Mouse (Mus musculus) embryonic facial prominence, embryonic 12.5 days (tissue): ENCODE data around the gene Gapdh. TPM values are rescaled to one million over a fixed set of nuclear protein-coding genes. Genes with fewer than 3 reads are reported as not detected.
A peak's percentile ranks its signal among the peaks of the same experiment; 100 is the strongest.

Source experiments
- ATAC-seq: fragments of 200-750 bp; cut with Nextera tagmentation; 2 replicates; pipeline ENCODE4 v1.8.0; 2017; ENCODE audit not compliant: insufficient number of reproducible peaks, insufficient read depth, low FRiP score, low TSS enrichment
- H3K27ac ChIP-seq: fragments of 300-500 bp; sonication (generic); 2 replicates; pipeline ENCODE4 v1.5.1; 2016; ENCODE audit warnings: mild to moderate bottlenecking
- H3K27me3 ChIP-seq: fragments of 300-500 bp; sonication (generic); 2 replicates; pipeline ENCODE4 v1.6.1; 2016; ENCODE audit warnings: mild to moderate bottlenecking, moderate library complexity
- H3K36me3 ChIP-seq: fragments of 300-500 bp; sonication (generic); 2 replicates; pipeline ENCODE4 v1.6.1; 2016; ENCODE audit warnings: mild to moderate bottlenecking
- H3K4me1 ChIP-seq: fragments of 300-500 bp; sonication (generic); 2 replicates; pipeline ENCODE4 v1.6.1; 2016
- H3K4me2 ChIP-seq: fragments of 300-500 bp; sonication (generic); replicated peaks from 2 replicates; pipeline ENCODE4 v1.6.1; 2016; ENCODE audit warnings: mild to moderate bottlenecking, moderate library complexity
- H3K4me3 ChIP-seq: fragments of 300-500 bp; sonication (generic); 2 replicates; pipeline ENCODE4 v1.5.1; 2016; ENCODE audit warnings: mild to moderate bottlenecking
- H3K9ac ChIP-seq: fragments of 300-500 bp; sonication (generic); 2 replicates; pipeline ENCODE4 v1.6.1; 2016; ENCODE audit warnings: mild to moderate bottlenecking, moderate library complexity
- H3K9me3 ChIP-seq: fragments of 300-500 bp; sonication (generic); 2 replicates; pipeline ENCODE4 v1.6.1; 2016; ENCODE audit warnings: mild to moderate bottlenecking, moderate library complexity
- WGBS: fragments of 180-500 bp; shearing (Covaris S2); methylation state at CpG from one replicate; pipeline ENCODE4 v1.1.7; 2016; 5-methylcytosine and 5-hydroxymethylcytosine counted together
- polyA plus RNA-seq: library from polyadenylated mRNA; unstranded; fragments of >200 nt; fragmentation: Nextera tagmentation; extraction: Ambion mirVana; gene quantifications from 2 replicates; pipeline ENCODE4 v1.2.1, GENCODE M21; 2016

Gapdh gene
- 1,846 and 1,855 TPM in 2 replicates for polyA plus RNA-seq

GRCm38 (mm10) chr6:125166051-125166751 is at the start of gene Gapdh:
Gene Gapdh (minus strand): TSS chr6:125166467.
- peaks cover 42% of the 10 kb centered on the region for H3K4me1 ChIP-seq
- peak within 1 kb of the TSS; percentile 89 for H3K4me3 ChIP-seq
- peak within 1 kb of the TSS; percentile 88 for H3K4me2 ChIP-seq
- ATAC-seq: peak; percentile 24; the same call in 1 of the 2 replicates
- peak within 1 kb of the TSS; percentile 91 for H3K27ac ChIP-seq
- H3K36me3 ChIP-seq: peaks cover 55% of the 10 kb centered on the region
- H3K9me3 ChIP-seq: no peaks in the 10 kb centered on the region
- under 1% methylated on average over 18 of the region's 18 CpGs for WGBS
- peak within 1 kb of the TSS; percentile 99 for H3K9ac ChIP-seq
- H3K27me3 ChIP-seq: no peaks in the 10 kb centered on the region

- no peaks in the 10 kb centered on the region for H3K36me3 ChIP-seq
- H3K4me3 ChIP-seq: peak within 1 kb of the TSS; percentile 69
- H3K9ac ChIP-seq: peak within 1 kb of the TSS; percentile 64
- peaks cover 6% of the 10 kb centered on the region; the same call in 1 of the 2 replicates for H3K4me1 ChIP-seq
- H3K27me3 ChIP-seq: peaks cover 12% of the 10 kb centered on the region
- no peaks in the 10 kb centered on the region for H3K9me3 ChIP-seq
- peak; percentile 91 for ATAC-seq
- WGBS: under 1% methylated on average over 48 of the region's 48 CpGs
- 0 out of 2 replicates have a peak within 1 kb of the TSS, but pooled peaks have one; percentile 17 for H3K27ac ChIP-seq
- H3K4me2 ChIP-seq: peak within 1 kb of the TSS; percentile 96
Measured at GRCm38 (mm10) chr6:125215148-125215954, 49.1 kb upstream of the Gapdh start, which contains the start of gene Vamp1. Gene Vamp1 (plus strand): TSS chr6:125215551.

- H3K4me2 ChIP-seq: no peak overlapping the region
- H3K4me3 ChIP-seq: no peak overlapping the region
- H3K27me3 ChIP-seq: peaks cover 12% of the 10 kb centered on the region
- H3K36me3 ChIP-seq: no peaks in the 10 kb centered on the region
- no peak overlapping the region for H3K27ac ChIP-seq
- WGBS: 80% methylated on average over 6 of the region's 6 CpGs
- peaks cover 6% of the 10 kb centered on the region; the same call in 1 of the 2 replicates for H3K4me1 ChIP-seq
- ATAC-seq: no peak
- no peak overlapping the region for H3K9ac ChIP-seq
- no peaks in the 10 kb centered on the region for H3K9me3 ChIP-seq
Measured at GRCm38 (mm10) chr6:125213715-125214114, 47.4 kb upstream of the Gapdh start.

GRCm38 (mm10) chr6:125213129-125213528 is 46.9 kb upstream of the Gapdh start:
- no peaks in the 10 kb centered on the region for H3K9me3 ChIP-seq
- no peak overlapping the region for H3K4me2 ChIP-seq
- no peak overlapping the region for H3K4me3 ChIP-seq
- H3K27ac ChIP-seq: no peak overlapping the region
- no peaks in the 10 kb centered on the region for H3K36me3 ChIP-seq
- WGBS: 70% methylated on average over 6 of the region's 6 CpGs
- no peak overlapping the region for H3K9ac ChIP-seq
- peaks cover 12% of the 10 kb centered on the region for H3K27me3 ChIP-seq
- ATAC-seq: no peak
- H3K4me1 ChIP-seq: peaks cover 6% of the 10 kb centered on the region; the same call in 1 of the 2 replicates

GRCm38 (mm10) chr6:125212621-125213020 is 46.4 kb upstream of the Gapdh start:
- no peak for ATAC-seq
- H3K4me2 ChIP-seq: no peak overlapping the region
- H3K36me3 ChIP-seq: no peaks in the 10 kb centered on the region
- H3K27me3 ChIP-seq: peaks cover 12% of the 10 kb centered on the region
- no peak overlapping the region for H3K9ac ChIP-seq
- peaks cover 6% of the 10 kb centered on the region; the same call in 1 of the 2 replicates for H3K4me1 ChIP-seq
- H3K27ac ChIP-seq: no peak overlapping the region
- 49% methylated on average over 2 of the region's 2 CpGs for WGBS
- H3K9me3 ChIP-seq: no peaks in the 10 kb centered on the region
- H3K4me3 ChIP-seq: no peak overlapping the region

GRCm38 (mm10) chr6:125210436-125210835 is 44.2 kb upstream of the Gapdh start:
- Histone ChIP-seq H3K36me3 (no peaks in the 10 kb centered on the region), H3K4me1 (no peaks in the 10 kb centered on the region), H3K27me3 (peaks cover 12% of the 10 kb centered on the region), H3K4me3 (no peak overlapping the region), H3K9me3 (no peaks in the 10 kb centered on the region), H3K4me2 (no peak overlapping the region), H3K27ac (no peak overlapping the region), H3K9ac (no peak overlapping the region)
- ATAC-seq: no peak
- WGBS: 72% methylated on average over 1 of the region's 1 CpGs

- Histone ChIP-seq H3K4me2 (no peak overlapping the region), H3K27me3 (no peaks in the 10 kb centered on the region), H3K27ac (no peak overlapping the region), H3K36me3 (peaks cover 13% of the 10 kb centered on the region), H3K4me1 (0 out of 2 replicates have a peak, but pooled peaks cover 3% of the 10 kb centered on the region), H3K9ac (no peak overlapping the region), H3K4me3 (no peak overlapping the region), H3K9me3 (no peaks in the 10 kb centered on the region)
- no peak for ATAC-seq
- 73% methylated on average over 5 of the region's 5 CpGs for WGBS
Measured at GRCm38 (mm10) chr6:125197166-125197565, 30.9 kb upstream of the Gapdh start.

GRCm38 (mm10) chr6:125196301-125196700 is 30.0 kb upstream of the Gapdh start:
- H3K4me2 ChIP-seq: no peak overlapping the region
- H3K4me3 ChIP-seq: no peak overlapping the region
- WGBS: 55% methylated on average over 3 of the region's 3 CpGs
- H3K9me3 ChIP-seq: no peaks in the 10 kb centered on the region
- H3K9ac ChIP-seq: no peak overlapping the region
- no peaks in the 10 kb centered on the region for H3K27me3 ChIP-seq
- peaks cover 13% of the 10 kb centered on the region for H3K36me3 ChIP-seq
- H3K4me1 ChIP-seq: 0 out of 2 replicates have a peak, but pooled peaks cover 3% of the 10 kb centered on the region
- ATAC-seq: no peak
- H3K27ac ChIP-seq: no peak overlapping the region

- H3K27me3 ChIP-seq: no peaks in the 10 kb centered on the region
- H3K9me3 ChIP-seq: no peaks in the 10 kb centered on the region
- no peak overlapping the region for H3K9ac ChIP-seq
- H3K27ac ChIP-seq: 0 out of 2 replicates have a peak overlapping the region, but pooled peaks have one; percentile 6
- ATAC-seq: no peak
- no peak overlapping the region for H3K4me2 ChIP-seq
- 43% methylated on average over 1 of the region's 1 CpGs for WGBS
- 0 out of 2 replicates have a peak, but pooled peaks cover 3% of the 10 kb centered on the region for H3K4me1 ChIP-seq
- H3K36me3 ChIP-seq: peaks cover 13% of the 10 kb centered on the region
- H3K4me3 ChIP-seq: no peak overlapping the region
Measured at GRCm38 (mm10) chr6:125195541-125196075, 29.3 kb upstream of the Gapdh start.

- peak overlapping the region; percentile 72 for H3K4me3 ChIP-seq
- peak overlapping the region; percentile 79 for H3K4me2 ChIP-seq
- no peaks in the 10 kb centered on the region for H3K27me3 ChIP-seq
- ATAC-seq: no peak
- peaks cover 19% of the 10 kb centered on the region for H3K36me3 ChIP-seq
- H3K4me1 ChIP-seq: 0 out of 2 replicates have a peak, but pooled peaks cover 3% of the 10 kb centered on the region
- no peaks in the 10 kb centered on the region for H3K9me3 ChIP-seq
- no peak overlapping the region for H3K27ac ChIP-seq
- H3K9ac ChIP-seq: no peak overlapping the region
- WGBS: 64% methylated on average over 7 of the region's 7 CpGs
Measured at GRCm38 (mm10) chr6:125193390-125193789, 27.1 kb upstream of the Gapdh start.

GRCm38 (mm10) chr6:125192841-125193240 is 26.6 kb upstream of the Gapdh start:
- 52% methylated on average over 5 of the region's 5 CpGs for WGBS
- Histone ChIP-seq H3K27ac (peak overlapping the region; percentile 100), H3K4me1 (0 out of 2 replicates have a peak, but pooled peaks cover 3% of the 10 kb centered on the region), H3K27me3 (no peaks in the 10 kb centered on the region), H3K9ac (peak overlapping the region; percentile 84), H3K36me3 (peaks cover 25% of the 10 kb centered on the region), H3K4me3 (peak overlapping the region; percentile 72), H3K9me3 (no peaks in the 10 kb centered on the region), H3K4me2 (peak overlapping the region; percentile 79)
- ATAC-seq: no peak
